Mouse (Mus musculus): ENCODE data around the gene Klf12. TPM values are rescaled to one million over a fixed set of nuclear protein-coding genes. Genes with fewer than 3 reads are reported as not detected.

Gene Klf12
- total and polyA plus RNA-seq, 3 experiments: 3.3 to 9.7 (median 8.6) TPM

DNA sequence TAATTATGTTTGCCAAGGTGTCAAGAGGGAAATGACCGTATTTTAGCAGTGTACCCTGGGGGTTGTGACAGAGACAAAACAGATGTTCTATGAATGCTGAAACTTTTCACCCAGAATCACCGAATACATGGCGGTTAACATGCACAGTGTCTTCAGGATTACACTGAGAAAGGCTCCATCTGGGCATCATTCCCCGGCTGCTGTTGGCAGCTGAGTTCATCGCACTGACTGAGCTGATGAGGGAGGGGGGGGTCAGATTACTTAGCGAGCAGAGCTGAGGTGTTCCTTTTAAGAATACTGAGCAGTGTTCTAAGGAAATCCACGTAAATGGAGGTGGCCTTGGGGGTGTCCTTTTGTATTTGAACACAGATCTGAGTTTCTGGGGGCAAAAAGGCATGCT lies 301.0 kb downstream of the Klf12 start:
- no peak for DNase-seq (ENCODE audit: extremely low read depth)
- in situ Hi-C loops (cut with MboI; ENCODE audit: low pct_ligation_motif_present, low pct_unique_long_range_greater_than_20kb, low sequenced_read_pairs): no loop called here
- dilution Hi-C loops (cut with MboI; ENCODE audit: extremely low pct_ligation_motif_present, extremely low pct_unique_long_range_greater_than_20kb, low sequenced_read_pairs): no loop called here

GRCm38 (mm10) chr14:99981209-99981608 lies 303.3 kb downstream of the Klf12 start:
- H3K9me3 ChIP-seq (replicated peaks; ENCODE audit: low read length): no peaks in the 10 kb centered on the region
- H3K27ac ChIP-seq (ENCODE audit: insufficient read depth, low read depth): no peak overlapping the region
- in situ Hi-C loops (cut with MboI; ENCODE audit: low pct_ligation_motif_present, low pct_unique_long_range_greater_than_20kb, low sequenced_read_pairs): no loop called here
- no peaks in the 10 kb centered on the region for H3K79me2 ChIP-seq (replicated peaks; ENCODE audit: control insufficient read depth, extremely low read depth, insufficient read depth, poor library complexity, severe bottlenecking)
- no peak overlapping the region for H3K4me3 ChIP-seq (replicated peaks in 1 of 3; ENCODE audit: low read depth in 2 of 3, low read length in 2 of 3, poor library complexity in 1 of 3)
- no peaks in the 10 kb centered on the region for H3K27me3 ChIP-seq (replicated peaks)
- no peak overlapping the region for H3K9ac ChIP-seq (ENCODE audit: insufficient read depth, low read depth)
- TF ChIP-seq RAD21 (IDR thresholded peaks at IDR 0.05; ENCODE audit: low read depth, low read length) (no peak), SMC3 (IDR thresholded peaks at IDR 0.05; ENCODE audit: low read depth, low read length) (no peak), KAT2A (IDR thresholded peaks at IDR 0.05; ENCODE audit: insufficient replicate concordance, low read length) (no peak), USF2 (conservative IDR thresholded peaks at IDR 0.05; ENCODE audit: low read depth, low read length) (no peak), MEF2A (IDR thresholded peaks at IDR 0.05; ENCODE audit: borderline replicate concordance, low read depth, low read length) (no peak), POLR2AphosphoS2 (IDR thresholded peaks at IDR 0.05; ENCODE audit: low read depth, low read length) (no peak), POLR2A (IDR thresholded peaks at IDR 0.05; ENCODE audit: low read depth, low read length) (no peak), ZMIZ1 (IDR thresholded peaks at IDR 0.05; ENCODE audit: low read depth, low read length) (no peak), SIN3A (IDR thresholded peaks at IDR 0.05; ENCODE audit: low read length) (no peak), CTCF (conservative IDR thresholded peaks at IDR 0.05 in 1 of 2, IDR thresholded peaks at IDR 0.05 in 1 of 2; ENCODE audit: low read depth in 2 of 2, low read length in 2 of 2) (no peak), ZKSCAN1 (IDR thresholded peaks at IDR 0.05; ENCODE audit: borderline replicate concordance, low read depth, low read length) (no peak), BHLHE40 (IDR thresholded peaks at IDR 0.05; ENCODE audit: low read depth, low read length) (no peak), MAZ (IDR thresholded peaks at IDR 0.05; ENCODE audit: low read depth, low read length) (no peak), IRF4 (IDR thresholded peaks at IDR 0.05; ENCODE audit: low read depth, low read length) (no peak), CHD2 (IDR thresholded peaks at IDR 0.05; ENCODE audit: low read length) (no peak), JUND (conservative IDR thresholded peaks at IDR 0.05; ENCODE audit: low read depth, low read length) (no peak), ZNF384 (IDR thresholded peaks at IDR 0.05; ENCODE audit: low read depth, low read length) (no peak), RCOR1 (conservative IDR thresholded peaks at IDR 0.05; ENCODE audit: low read depth, low read length) (no peak)
- no peak for DNase-seq (ENCODE audit: extremely low read depth)
- dilution Hi-C loops (cut with MboI; ENCODE audit: extremely low pct_ligation_motif_present, extremely low pct_unique_long_range_greater_than_20kb, low sequenced_read_pairs): no loop called here
- H3K36me3 ChIP-seq (replicated peaks in 1 of 2; ENCODE audit: control insufficient read depth in 1 of 2, insufficient read depth in 1 of 2, low read length in 1 of 2): no peaks in the 10 kb centered on the region
- H3K4me1 ChIP-seq (ENCODE audit: control insufficient read depth in 1 of 2, insufficient read depth in 2 of 2): no peaks in the 10 kb centered on the region
- H3K4me2 ChIP-seq (ENCODE audit: insufficient read depth, low read depth, poor library complexity, severe bottlenecking): no peak overlapping the region

More for the DNA sequence above, 301.0 kb downstream of the Klf12 start:
- peaks cover 0 to 4% of the 10 kb centered on the region in 2 experiments for H3K36me3 ChIP-seq (replicated peaks in 1 of 2; ENCODE audit: control insufficient read depth in 1 of 2, insufficient read depth in 1 of 2, low read length in 1 of 2)
- no peaks in the 10 kb centered on the region for H3K9me3 ChIP-seq (replicated peaks; ENCODE audit: low read length)
- H3K27me3 ChIP-seq (replicated peaks): no peaks in the 10 kb centered on the region
- no peak overlapping the region for H3K4me2 ChIP-seq (ENCODE audit: insufficient read depth, low read depth, poor library complexity, severe bottlenecking)
- no peaks in the 10 kb centered on the region for H3K79me2 ChIP-seq (replicated peaks; ENCODE audit: control insufficient read depth, extremely low read depth, insufficient read depth, poor library complexity, severe bottlenecking)
- no peak for TF ChIP-seq CHD1 (IDR thresholded peaks at IDR 0.05; ENCODE audit: low read depth, low read length)
- TF ChIP-seq JUND (conservative IDR thresholded peaks at IDR 0.05; ENCODE audit: low read depth, low read length): no peak
- TF ChIP-seq KAT2A (IDR thresholded peaks at IDR 0.05; ENCODE audit: insufficient replicate concordance, low read length): no peak
- no peak for TF ChIP-seq UBTF (IDR thresholded peaks at IDR 0.05; ENCODE audit: low read depth, low read length)
- no peak for TF ChIP-seq ELF1 (IDR thresholded peaks at IDR 0.05; ENCODE audit: low read depth, low read length)
- TF ChIP-seq TCF12 (IDR thresholded peaks at IDR 0.05; ENCODE audit: low read depth, low read length): no peak
- TF ChIP-seq USF1 (IDR thresholded peaks at IDR 0.05; ENCODE audit: low read depth, low read length): no peak
- H3K27ac ChIP-seq (ENCODE audit: insufficient read depth, low read depth): no peak overlapping the region
- H3K4me1 ChIP-seq (ENCODE audit: control insufficient read depth in 1 of 2, insufficient read depth in 2 of 2): no peaks in the 10 kb centered on the region
- H3K4me3 ChIP-seq (replicated peaks in 1 of 3; ENCODE audit: low read depth in 2 of 3, low read length in 2 of 3, poor library complexity in 1 of 3): no peak overlapping the region
- H3K9ac ChIP-seq (ENCODE audit: insufficient read depth, low read depth): no peak overlapping the region

Measured in CH12.LX (cell line).